Mouse (Mus musculus): ENCODE measurements at regions not wholly inside any gene's neighbourhood (a gene's known extent, or its start where the extent isn't known, plus 50 kb on each side); places are given as distances from the start of the nearest gene placed in this dataset.

- no peak overlapping the region for H3K4me3 ChIP-seq (ENCODE audit: low read length)
- no peak overlapping the region for H3K9ac ChIP-seq (ENCODE audit: low read length)
- H3K27ac ChIP-seq (ENCODE audit: low read length), result no peak overlapping the region
- ATAC-seq (replicated peaks; ENCODE audit: extremely low read depth, insufficient read depth, low FRiP score), result no peak
- H3K36me3 ChIP-seq (ENCODE audit: control insufficient read depth, insufficient read depth), result no peaks in the 10 kb centered on the region
- no peaks in the 10 kb centered on the region for H3K9me3 ChIP-seq (replicated peaks; ENCODE audit: control insufficient read depth, low read length)
- 80% methylated on average over 3 of the region's 3 CpGs for WGBS
- no peaks in the 10 kb centered on the region for H3K4me1 ChIP-seq (ENCODE audit: control insufficient read depth, insufficient read depth, low read length)
- H3K27me3 ChIP-seq (ENCODE audit: control insufficient read depth, insufficient read depth, low read length), result no peaks in the 10 kb centered on the region
- H3K4me2 ChIP-seq (ENCODE audit: low read depth, low read length), result no peak overlapping the region
Measured at GRCm38 (mm10) chr10:96466845-96467244, 150.0 kb upstream of the Btg1 start.

GRCm38 (mm10) chr10:96467661-96468060 is 149.1 kb upstream of the Btg1 start:
- WGBS, result 69% methylated on average over 4 of the region's 4 CpGs
- ATAC-seq (replicated peaks; ENCODE audit: extremely low read depth, insufficient read depth, low FRiP score), result no peak
- no peak overlapping the region for H3K4me3 ChIP-seq (ENCODE audit: low read length)

GRCm38 (mm10) chr10:96471523-96471922 is 145.3 kb upstream of the Btg1 start:
- H3K27ac ChIP-seq (ENCODE audit: low read length), result no peak overlapping the region
- no peak for ATAC-seq (replicated peaks; ENCODE audit: extremely low read depth, insufficient read depth, low FRiP score)
- H3K4me1 ChIP-seq (ENCODE audit: control insufficient read depth, insufficient read depth, low read length), result no peaks in the 10 kb centered on the region
- no peak overlapping the region for H3K9ac ChIP-seq (ENCODE audit: low read length)
- H3K4me2 ChIP-seq (ENCODE audit: low read depth, low read length), result no peak overlapping the region
- H3K27me3 ChIP-seq (ENCODE audit: control insufficient read depth, insufficient read depth, low read length), result no peaks in the 10 kb centered on the region
- H3K36me3 ChIP-seq (ENCODE audit: control insufficient read depth, insufficient read depth), result no peaks in the 10 kb centered on the region
- no peaks in the 10 kb centered on the region for H3K9me3 ChIP-seq (replicated peaks; ENCODE audit: control insufficient read depth, low read length)
- H3K4me3 ChIP-seq (ENCODE audit: low read length), result no peak overlapping the region

More at GRCm38 (mm10) chr10:96467661-96468060, 149.1 kb upstream of the Btg1 start:
- Histone ChIP-seq H3K27ac (ENCODE audit: low read length) (no peak overlapping the region), H3K9ac (ENCODE audit: low read length) (no peak overlapping the region), H3K4me1 (ENCODE audit: control insufficient read depth, insufficient read depth, low read length) (no peaks in the 10 kb centered on the region), H3K36me3 (ENCODE audit: control insufficient read depth, insufficient read depth) (no peaks in the 10 kb centered on the region), H3K4me2 (ENCODE audit: low read depth, low read length) (no peak overlapping the region), H3K9me3 (replicated peaks; ENCODE audit: control insufficient read depth, low read length) (no peaks in the 10 kb centered on the region), H3K27me3 (ENCODE audit: control insufficient read depth, insufficient read depth, low read length) (no peaks in the 10 kb centered on the region)

GRCm38 (mm10) chr10:96479350-96479749 is 137.5 kb upstream of the Btg1 start:
- Histone ChIP-seq H3K27me3 (ENCODE audit: control insufficient read depth, insufficient read depth, low read length) (no peaks in the 10 kb centered on the region), H3K4me2 (ENCODE audit: low read depth, low read length) (no peak overlapping the region), H3K4me1 (ENCODE audit: control insufficient read depth, insufficient read depth, low read length) (no peaks in the 10 kb centered on the region), H3K27ac (ENCODE audit: low read length) (no peak overlapping the region), H3K9ac (ENCODE audit: low read length) (no peak overlapping the region), H3K4me3 (ENCODE audit: low read length) (no peak overlapping the region), H3K9me3 (replicated peaks; ENCODE audit: control insufficient read depth, low read length) (no peaks in the 10 kb centered on the region), H3K36me3 (ENCODE audit: control insufficient read depth, insufficient read depth) (no peaks in the 10 kb centered on the region)
- no peak for ATAC-seq (replicated peaks; ENCODE audit: extremely low read depth, insufficient read depth, low FRiP score)
- WGBS, result 73% methylated on average over 12 of the region's 12 CpGs

- Histone ChIP-seq H3K9ac (ENCODE audit: low read length) (no peak overlapping the region), H3K4me2 (ENCODE audit: low read depth, low read length) (no peak overlapping the region), H3K4me1 (ENCODE audit: control insufficient read depth, insufficient read depth, low read length) (no peaks in the 10 kb centered on the region), H3K36me3 (ENCODE audit: control insufficient read depth, insufficient read depth) (no peaks in the 10 kb centered on the region), H3K27ac (ENCODE audit: low read length) (no peak overlapping the region), H3K27me3 (ENCODE audit: control insufficient read depth, insufficient read depth, low read length) (no peaks in the 10 kb centered on the region), H3K9me3 (replicated peaks; ENCODE audit: control insufficient read depth, low read length) (no peaks in the 10 kb centered on the region), H3K4me3 (ENCODE audit: low read length) (no peak overlapping the region)
- ATAC-seq (replicated peaks; ENCODE audit: extremely low read depth, insufficient read depth, low FRiP score), result no peak
- 73% methylated on average over 8 of the region's 8 CpGs for WGBS
Measured at GRCm38 (mm10) chr10:96479786-96480185, 137.0 kb upstream of the Btg1 start.

GRCm38 (mm10) chr10:96480453-96481324 is 136.1 kb upstream of the Btg1 start:
- no peaks in the 10 kb centered on the region for H3K36me3 ChIP-seq (ENCODE audit: control insufficient read depth, insufficient read depth)
- H3K9me3 ChIP-seq (replicated peaks; ENCODE audit: control insufficient read depth, low read length), result no peaks in the 10 kb centered on the region
- no peak overlapping the region for H3K27ac ChIP-seq (ENCODE audit: low read length)
- no peaks in the 10 kb centered on the region for H3K27me3 ChIP-seq (ENCODE audit: control insufficient read depth, insufficient read depth, low read length)
- H3K4me2 ChIP-seq (ENCODE audit: low read depth, low read length), result no peak overlapping the region
- H3K4me1 ChIP-seq (ENCODE audit: control insufficient read depth, insufficient read depth, low read length), result no peaks in the 10 kb centered on the region
- H3K9ac ChIP-seq (ENCODE audit: low read length), result no peak overlapping the region
- ATAC-seq (replicated peaks; ENCODE audit: extremely low read depth, insufficient read depth, low FRiP score), result no peak
- WGBS, result 54% methylated on average over 14 of the region's 14 CpGs
- no peak overlapping the region for H3K4me3 ChIP-seq (ENCODE audit: low read length)

GRCm38 (mm10) chr10:96481325-96481638 is 135.5 kb upstream of the Btg1 start:
- no peaks in the 10 kb centered on the region for H3K4me1 ChIP-seq (ENCODE audit: control insufficient read depth, insufficient read depth, low read length)
- no peak for ATAC-seq (replicated peaks; ENCODE audit: extremely low read depth, insufficient read depth, low FRiP score)
- H3K27me3 ChIP-seq (ENCODE audit: control insufficient read depth, insufficient read depth, low read length), result no peaks in the 10 kb centered on the region
- no peaks in the 10 kb centered on the region for H3K36me3 ChIP-seq (ENCODE audit: control insufficient read depth, insufficient read depth)
- no peak overlapping the region for H3K27ac ChIP-seq (ENCODE audit: low read length)
- no peak overlapping the region for H3K4me2 ChIP-seq (ENCODE audit: low read depth, low read length)
- H3K4me3 ChIP-seq (ENCODE audit: low read length), result no peak overlapping the region
- 74% methylated on average over 8 of the region's 8 CpGs for WGBS
- H3K9me3 ChIP-seq (replicated peaks; ENCODE audit: control insufficient read depth, low read length), result no peaks in the 10 kb centered on the region
- no peak overlapping the region for H3K9ac ChIP-seq (ENCODE audit: low read length)

- 80% methylated on average over 3 of the region's 3 CpGs for WGBS
- Histone ChIP-seq H3K27me3 (ENCODE audit: control insufficient read depth, insufficient read depth, low read length) (no peaks in the 10 kb centered on the region), H3K9me3 (replicated peaks; ENCODE audit: control insufficient read depth, low read length) (no peaks in the 10 kb centered on the region), H3K27ac (ENCODE audit: low read length) (no peak overlapping the region), H3K4me1 (ENCODE audit: control insufficient read depth, insufficient read depth, low read length) (no peaks in the 10 kb centered on the region), H3K4me3 (ENCODE audit: low read length) (no peak overlapping the region), H3K36me3 (ENCODE audit: control insufficient read depth, insufficient read depth) (no peaks in the 10 kb centered on the region), H3K4me2 (ENCODE audit: low read depth, low read length) (no peak overlapping the region), H3K9ac (ENCODE audit: low read length) (no peak overlapping the region)
- no peak for ATAC-seq (replicated peaks; ENCODE audit: extremely low read depth, insufficient read depth, low FRiP score)
Measured at GRCm38 (mm10) chr10:96486724-96487123, 130.1 kb upstream of the Btg1 start.

- Histone ChIP-seq H3K4me1 (ENCODE audit: control insufficient read depth, insufficient read depth, low read length) (no peaks in the 10 kb centered on the region), H3K36me3 (ENCODE audit: control insufficient read depth, insufficient read depth) (no peaks in the 10 kb centered on the region), H3K4me3 (ENCODE audit: low read length) (no peak overlapping the region), H3K27me3 (ENCODE audit: control insufficient read depth, insufficient read depth, low read length) (no peaks in the 10 kb centered on the region), H3K27ac (ENCODE audit: low read length) (no peak overlapping the region), H3K4me2 (ENCODE audit: low read depth, low read length) (no peak overlapping the region), H3K9ac (ENCODE audit: low read length) (no peak overlapping the region), H3K9me3 (replicated peaks; ENCODE audit: control insufficient read depth, low read length) (no peaks in the 10 kb centered on the region)
- ATAC-seq (replicated peaks; ENCODE audit: extremely low read depth, insufficient read depth, low FRiP score), result no peak
- WGBS, result 54% methylated on average over 1 of the region's 1 CpGs
Measured at GRCm38 (mm10) chr10:96493706-96494105, 123.1 kb upstream of the Btg1 start.

Data from heart, embryonic 16.5 days (tissue).